12 mouse cellular contexts compared by ENCODE assay signal in genomic region chr11:53788196-53788595, GRCm38 (mm10). TPM values are rescaled to one million over a fixed set of nuclear protein-coding genes. Genes with fewer than 3 reads are reported as not detected.
DNase-seq lines count a peak whose midpoint lies in the region; ATAC-seq lines count a peak whose summit lies in the region.
"Had no signal": no experiment of that assay in that cellular context is flagged by ENCODE, and none has a peak within 500 bp of the region (broad histone marks: within the 10 kb centered on the region; RNA-seq: fewer than 3 reads in every experiment).

No protein-coding gene starts in this region.

- WGBS in kidney, embryonic 14.5 days, result 50% methylated on average over 8 of the region's 8 CpGs
- WGBS in forebrain, embryonic 13.5 days, result 74% methylated on average over 8 of the region's 8 CpGs
- 81% methylated on average over 8 of the region's 8 CpGs for WGBS in forebrain, embryonic 16.5 days

- 0 out of 2 replicates have a peak, but pooled peaks cover 2% of the 10 kb centered on the region for H3K9me3 ChIP-seq in kidney, embryonic 14.5 days (ENCODE audit: control insufficient read depth, low read length)
- H3K9me3 ChIP-seq in forebrain, embryonic 13.5 days (replicated peaks), result no peaks in the 10 kb centered on the region
- H3K9me3 ChIP-seq in forebrain, embryonic 16.5 days (ENCODE audit: control insufficient read depth, low read length), result no peaks in the 10 kb centered on the region
- H3K9me3 ChIP-seq: hindbrain, embryonic 13.5 days had no signal

- no peaks in the 10 kb centered on the region for H3K27me3 ChIP-seq in kidney, embryonic 14.5 days (ENCODE audit: control insufficient read depth, insufficient read depth, low read length)
- H3K27me3 ChIP-seq in forebrain, embryonic 13.5 days, result no peaks in the 10 kb centered on the region
- no peaks in the 10 kb centered on the region for H3K27me3 ChIP-seq in forebrain, embryonic 16.5 days (replicated peaks; ENCODE audit: control insufficient read depth, insufficient read depth, low read length)
- H3K27me3 ChIP-seq: hindbrain, embryonic 13.5 days had no signal

- H3K4me1 ChIP-seq in kidney, embryonic 14.5 days (ENCODE audit: control insufficient read depth, insufficient read depth, low read length), result 0 out of 2 replicates have a peak, but pooled peaks cover 2% of the 10 kb centered on the region
- H3K4me1 ChIP-seq in forebrain, embryonic 13.5 days, result no peaks in the 10 kb centered on the region
- no peaks in the 10 kb centered on the region for H3K4me1 ChIP-seq in forebrain, embryonic 16.5 days (replicated peaks; ENCODE audit: control insufficient read depth, insufficient read depth, low read length)
- H3K4me1 ChIP-seq: hindbrain, embryonic 13.5 days had no signal

- no peak overlapping the region for H3K9ac ChIP-seq in kidney, embryonic 14.5 days (ENCODE audit: low read depth, low read length)
- no peak overlapping the region for H3K9ac ChIP-seq in forebrain, embryonic 13.5 days
- no peak overlapping the region for H3K9ac ChIP-seq in forebrain, embryonic 16.5 days (replicated peaks; ENCODE audit: low read depth, low read length)
- H3K9ac ChIP-seq: hindbrain, embryonic 13.5 days had no signal

- H3K27ac ChIP-seq in kidney, embryonic 14.5 days (ENCODE audit: low read depth, low read length), result no peak overlapping the region
- H3K27ac ChIP-seq in forebrain, embryonic 13.5 days, result no peak overlapping the region
- no peak overlapping the region for H3K27ac ChIP-seq in forebrain, embryonic 16.5 days (ENCODE audit: low read length)
- H3K27ac ChIP-seq: hindbrain, embryonic 13.5 days had no signal

- H3K36me3 ChIP-seq in kidney, embryonic 14.5 days (ENCODE audit: control insufficient read depth, insufficient read depth, low read length), result no peaks in the 10 kb centered on the region
- H3K36me3 ChIP-seq in forebrain, embryonic 13.5 days (ENCODE audit: poor library complexity, severe bottlenecking), result no peaks in the 10 kb centered on the region
- no peaks in the 10 kb centered on the region for H3K36me3 ChIP-seq in forebrain, embryonic 16.5 days (ENCODE audit: control insufficient read depth, insufficient read depth)
- H3K36me3 ChIP-seq: hindbrain, embryonic 13.5 days had no signal

- no peak overlapping the region for H3K4me3 ChIP-seq in kidney, embryonic 14.5 days (ENCODE audit: low read length)
- no peak overlapping the region for H3K4me3 ChIP-seq in forebrain, embryonic 13.5 days
- H3K4me3 ChIP-seq in forebrain, embryonic 16.5 days (replicated peaks; ENCODE audit: low read length), result no peak overlapping the region
- H3K4me3 ChIP-seq: hindbrain, embryonic 13.5 days had no signal

- H3K4me2 ChIP-seq in kidney, embryonic 14.5 days (replicated peaks; ENCODE audit: low read depth, low read length), result no peak overlapping the region
- H3K4me2 ChIP-seq in forebrain, embryonic 13.5 days, result no peak overlapping the region
- H3K4me2 ChIP-seq in forebrain, embryonic 16.5 days (ENCODE audit: low read length), result no peak overlapping the region
- H3K4me2 ChIP-seq: hindbrain, embryonic 13.5 days; liver, embryonic 11.5 days had no signal

- no peak for ATAC-seq in kidney, embryonic 14.5 days (ENCODE audit: low FRiP score, low TSS enrichment)
- ATAC-seq in forebrain, embryonic 13.5 days, result no peak
- ATAC-seq in forebrain, embryonic 16.5 days, result no peak

- peak; percentile 73 for DNase-seq in kidney, adult 11 months
- peak; percentile 74 for DNase-seq in adrenal gland, postnatal 10 days
- DNase-seq in heart, adult 9 months (ENCODE audit: low spot score in 2 of 2), result peak; percentile 83 to 87
- peak; percentile 85 for DNase-seq in lung, postnatal 10 days
- no peak for DNase-seq in thymus, postnatal 4 days
- DNase-seq: layer of hippocampus, adult 9-11 months; right cerebral cortex, postnatal 14 days had no signal

RNA-seq across cellular contexts. Expression of gene Gm17334, which starts 15.2 kb away (rescaled TPM):
- polyA plus RNA-seq in kidney, embryonic 14.5 days (2014; fragmentation: Nextera tagmentation; extraction: Ambion mirVana), result 0.44 TPM in 1 of 2 replicates, not detected in the other
- total RNA-seq in adrenal gland, postnatal 10 days (2021), result 1 to 10 TPM in 1 of 2 experiments, not detected in 1; 1.2 TPM
- not detected in 2 replicates for polyA plus RNA-seq in forebrain, embryonic 13.5 days (2015; fragmentation: Nextera tagmentation; extraction: Ambion mirVana)
- 0.24 TPM in 1 of 2 replicates, not detected in the other for polyA plus RNA-seq in forebrain, embryonic 16.5 days (2015; fragmentation: Nextera tagmentation; extraction: Ambion mirVana)
- polyA plus RNA-seq: hindbrain, embryonic 13.5 days; liver, embryonic 11.5 days had no signal

RNA-seq across cellular contexts. Expression of gene Irf1, which starts 18.4 kb away (rescaled TPM):
- 9.7 and 13.2 TPM in 2 replicates for polyA plus RNA-seq in kidney, embryonic 14.5 days (2014; fragmentation: Nextera tagmentation; extraction: Ambion mirVana)
- 10 to 100 TPM; 20.0 to 36.7 TPM for total RNA-seq in adrenal gland, postnatal 10 days (2021)
- polyA plus RNA-seq in forebrain, embryonic 13.5 days (2015; fragmentation: Nextera tagmentation; extraction: Ambion mirVana), result 2.6 and 2.7 TPM in 2 replicates
- polyA plus RNA-seq in forebrain, embryonic 16.5 days (2015; fragmentation: Nextera tagmentation; extraction: Ambion mirVana), result 2.5 and 3.4 TPM in 2 replicates
